Mouse (Mus musculus) intestine, embryonic 15.5 days (tissue): ENCODE results near the gene 4921539E11Rik. TPM values are rescaled to one million over a fixed set of nuclear protein-coding genes. Genes with fewer than 3 reads are reported as not detected.

ENCODE experiments used
- ATAC-seq: fragments of 200-750 bp; cut with Nextera tagmentation; 2 replicates; pipeline ENCODE4 v1.8.0; 2017; ENCODE audit warnings: moderate TSS enrichment, moderate library complexity
- H3K27ac ChIP-seq: fragments of 300-500 bp; sonication (generic); 2 replicates; pipeline ENCODE4 v1.5.1; 2015; ENCODE audit warnings: mild to moderate bottlenecking, inconsistent platforms
- H3K27me3 ChIP-seq: fragments of 300-500 bp; sonication (generic); replicated peaks from 2 replicates; pipeline ENCODE4 v1.6.1; 2015; ENCODE audit warnings: inconsistent platforms
- H3K36me3 ChIP-seq: fragments of 300-500 bp; sonication (generic); 2 replicates; pipeline ENCODE4 v1.6.1; 2015; ENCODE audit warnings: inconsistent platforms
- H3K4me1 ChIP-seq: fragments of 300-500 bp; sonication (generic); replicated peaks from 2 replicates; pipeline ENCODE4 v1.6.1; 2015; ENCODE audit warnings: inconsistent platforms
- H3K4me2 ChIP-seq: fragments of 300-500 bp; sonication (generic); replicated peaks from 2 replicates; pipeline ENCODE4 v1.6.1; 2015; ENCODE audit warnings: mild to moderate bottlenecking, inconsistent platforms
- H3K4me3 ChIP-seq: fragments of 300-500 bp; sonication (generic); replicated peaks from 2 replicates; pipeline ENCODE4 v1.5.1; 2015; ENCODE audit warnings: inconsistent platforms
- H3K9ac ChIP-seq: fragments of 300-500 bp; sonication (generic); 2 replicates; pipeline ENCODE4 v1.6.1; 2015; ENCODE audit warnings: inconsistent platforms
- H3K9me3 ChIP-seq: fragments of 300-500 bp; sonication (generic); 2 replicates; pipeline ENCODE4 v1.6.1; 2016; ENCODE audit warnings: inconsistent platforms
- WGBS: fragments of 180-500 bp; shearing (Covaris S2); methylation state at CpG from one replicate; pipeline ENCODE4 v1.1.7; 2015; 5-methylcytosine and 5-hydroxymethylcytosine counted together
- polyA plus RNA-seq: library from polyadenylated mRNA; unstranded; fragments of >200 nt; fragmentation: Nextera tagmentation; extraction: Ambion mirVana; gene quantifications from 2 replicates; pipeline ENCODE4 v1.2.1, GENCODE M21; 2015

4921539E11Rik gene
- polyA plus RNA-seq, 1 experiment from 2014 or later: not detected

GRCm38 (mm10) chr4:103219011-103219410, 71.7 kb downstream of the 4921539E11Rik start:
- Histone ChIP-seq H3K27ac (no peak overlapping the region), H3K9ac (no peak overlapping the region), H3K36me3 (no peaks in the 10 kb centered on the region), H3K9me3 (no peaks in the 10 kb centered on the region), H3K27me3 (no peaks in the 10 kb centered on the region), H3K4me1 (no peaks in the 10 kb centered on the region), H3K4me3 (no peak overlapping the region), H3K4me2 (no peak overlapping the region)
- ATAC-seq: no peak
- 71% methylated on average over 5 of the region's 5 CpGs for WGBS

DNA sequence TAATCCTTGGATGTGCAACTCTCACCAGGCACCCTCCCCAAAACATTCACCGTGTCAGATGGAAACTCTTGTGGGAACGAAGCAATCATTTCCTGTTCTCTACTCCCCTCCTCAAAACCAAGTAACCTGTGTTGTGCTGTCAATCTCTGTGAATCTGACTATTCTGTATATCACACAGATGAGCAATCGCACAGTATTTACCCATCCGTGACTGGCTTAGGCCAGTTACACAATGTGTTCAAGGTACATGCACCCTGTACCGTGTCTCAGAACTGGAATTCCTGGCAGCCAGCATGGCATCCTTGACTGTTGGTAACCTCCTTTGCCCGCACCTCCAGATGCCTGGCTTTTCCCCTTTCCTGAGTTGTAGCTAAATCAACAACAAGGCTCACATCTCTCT, 74.6 kb downstream of the 4921539E11Rik start:
- Histone ChIP-seq H3K9me3 (no peaks in the 10 kb centered on the region), H3K4me1 (no peaks in the 10 kb centered on the region), H3K4me2 (no peak overlapping the region), H3K4me3 (no peak overlapping the region), H3K36me3 (no peaks in the 10 kb centered on the region), H3K9ac (no peak overlapping the region), H3K27me3 (no peaks in the 10 kb centered on the region), H3K27ac (no peak overlapping the region)
- no peak for ATAC-seq
- 76% methylated on average over 6 of the region's 6 CpGs for WGBS

DNA sequence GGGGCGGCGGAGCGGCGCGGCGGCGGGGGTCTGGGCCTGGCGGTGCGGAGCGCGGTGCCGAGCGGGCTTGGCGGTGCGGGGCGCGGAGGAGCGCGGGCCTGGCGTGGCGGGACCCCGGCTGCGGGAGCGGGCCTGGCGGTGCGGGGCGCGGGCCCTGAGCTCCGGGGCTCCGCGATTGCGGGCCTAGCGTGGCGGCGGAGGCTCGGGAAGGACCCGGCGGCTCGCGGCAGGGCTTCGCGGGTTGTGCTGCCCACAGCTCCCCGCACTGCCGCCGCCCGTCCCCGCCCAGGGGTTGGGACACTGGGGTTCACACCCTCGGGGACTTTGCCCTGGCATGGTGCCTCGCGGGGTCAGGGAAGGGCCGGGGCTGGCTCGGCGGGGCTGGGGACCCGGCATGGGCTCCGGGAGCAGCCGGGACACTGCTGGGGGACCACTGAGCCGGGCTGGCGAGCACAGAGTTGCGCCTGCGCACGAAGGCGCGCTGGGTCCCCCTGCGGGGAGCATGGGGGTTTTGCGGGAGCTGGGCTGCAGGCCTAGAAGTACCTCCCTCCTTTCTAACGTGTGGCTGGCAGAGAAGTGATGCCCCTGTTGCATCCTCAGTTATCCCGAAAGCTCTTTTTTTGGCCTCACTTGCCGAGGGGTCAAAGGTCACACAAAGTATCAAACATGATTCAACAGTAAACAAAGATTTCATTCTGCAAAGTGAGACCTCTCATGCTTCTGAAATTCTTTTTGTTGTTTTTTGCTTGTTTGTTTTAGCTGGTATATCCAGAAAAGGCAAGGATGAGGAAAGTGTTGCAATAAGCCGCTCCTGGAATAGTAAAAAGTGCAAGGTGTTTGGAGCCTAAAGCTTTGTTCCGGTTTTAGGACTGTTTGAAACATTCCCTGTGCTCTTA, 75.5 kb downstream of the 4921539E11Rik start, which contains the start of gene Slc35d1:
TSS of gene Slc35d1 (minus strand) at position 240 of the 896 bp plus-strand sequence.
- 2% methylated on average over 60 of the region's 70 CpGs for WGBS
- no peaks in the 10 kb centered on the region for H3K36me3 ChIP-seq
- peak within 1 kb of the TSS; percentile 98 for H3K27ac ChIP-seq
- H3K4me3 ChIP-seq: peak within 1 kb of the TSS; percentile 96
- peak; percentile 95 for ATAC-seq
- H3K4me2 ChIP-seq: peak within 1 kb of the TSS; percentile 74
- no peaks in the 10 kb centered on the region for H3K4me1 ChIP-seq
- H3K9me3 ChIP-seq: no peaks in the 10 kb centered on the region
- H3K9ac ChIP-seq: peak within 1 kb of the TSS; percentile 97
- H3K27me3 ChIP-seq: no peaks in the 10 kb centered on the region

GRCm38 (mm10) chr4:103214498-103214924, 76.2 kb downstream of the 4921539E11Rik start:
- no peaks in the 10 kb centered on the region for H3K4me1 ChIP-seq
- no peaks in the 10 kb centered on the region for H3K9me3 ChIP-seq
- H3K27me3 ChIP-seq: no peaks in the 10 kb centered on the region
- H3K27ac ChIP-seq: peak overlapping the region; percentile 98
- ATAC-seq: peak; percentile 81
- no peaks in the 10 kb centered on the region for H3K36me3 ChIP-seq
- 0% methylated on average over 48 of the region's 48 CpGs for WGBS
- H3K4me2 ChIP-seq: peak overlapping the region; percentile 74
- peak overlapping the region; percentile 97 for H3K9ac ChIP-seq
- H3K4me3 ChIP-seq: peak overlapping the region; percentile 96

DNA sequence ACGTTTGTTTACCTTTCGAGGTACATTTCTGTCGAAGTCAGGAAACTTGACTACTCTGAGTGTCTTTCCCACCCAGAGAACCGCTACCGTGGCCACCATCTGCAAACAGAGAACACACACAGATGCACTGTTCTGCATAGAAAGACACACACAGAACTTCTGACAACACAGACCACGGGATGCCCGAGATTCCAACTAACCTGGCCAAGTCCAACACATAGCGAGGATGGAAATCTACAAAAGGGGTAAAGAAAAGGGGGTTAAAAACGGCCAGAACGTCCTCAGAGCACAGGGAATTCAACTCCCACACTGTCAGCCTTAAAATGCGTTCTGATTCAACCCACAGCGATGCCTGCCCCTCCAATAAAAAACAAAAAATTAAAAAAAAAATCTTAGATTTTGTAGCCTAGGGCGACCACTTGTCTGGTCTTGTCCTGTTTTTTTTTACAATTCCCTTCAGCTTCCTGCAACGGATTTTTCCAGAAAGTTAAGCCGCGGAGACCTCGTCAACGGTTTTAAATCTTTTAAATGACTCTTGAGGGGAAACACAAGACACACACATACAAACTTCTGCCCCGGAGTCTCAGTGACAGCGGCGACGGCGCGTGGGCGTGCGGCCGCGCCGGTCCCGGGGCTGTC, 76.7 kb downstream of the 4921539E11Rik start:
- H3K4me3 ChIP-seq: peak overlapping the region; percentile 96
- no peaks in the 10 kb centered on the region for H3K9me3 ChIP-seq
- peak overlapping the region; percentile 98 for H3K27ac ChIP-seq
- H3K27me3 ChIP-seq: no peaks in the 10 kb centered on the region
- no peaks in the 10 kb centered on the region for H3K36me3 ChIP-seq
- peak overlapping the region; percentile 97 for H3K9ac ChIP-seq
- ATAC-seq: no peak
- H3K4me2 ChIP-seq: peak overlapping the region; percentile 74
- WGBS: 1% methylated on average over 30 of the region's 30 CpGs
- H3K4me1 ChIP-seq: no peaks in the 10 kb centered on the region

GRCm38 (mm10) chr4:103208553-103208952, 82.1 kb downstream of the 4921539E11Rik start:
- WGBS: 93% methylated on average over 1 of the region's 1 CpGs

DNA sequence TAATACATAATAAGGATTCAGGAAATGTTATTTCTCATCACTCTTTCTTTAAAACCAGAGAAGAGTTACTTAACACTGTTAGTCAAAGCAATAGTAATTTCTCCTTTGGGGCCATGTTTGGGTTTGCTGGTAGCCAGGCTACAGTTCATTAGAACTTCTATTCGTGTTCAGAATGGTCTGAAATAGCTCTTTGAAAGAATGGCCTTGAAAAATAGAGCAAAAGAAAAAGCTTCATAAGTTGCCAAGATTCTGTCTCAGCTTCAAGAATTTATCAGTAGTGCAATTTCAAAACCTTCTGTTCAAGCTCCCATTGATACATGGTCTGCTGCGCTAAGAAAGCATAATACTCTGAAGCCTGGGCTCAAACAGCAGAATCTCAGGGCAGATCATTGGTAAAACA, 87.0 kb downstream of the 4921539E11Rik start:
- Histone ChIP-seq H3K27me3 (no peaks in the 10 kb centered on the region), H3K4me3 (no peak overlapping the region), H3K36me3 (peaks cover 9% of the 10 kb centered on the region; the same call in 1 of the 2 replicates), H3K4me1 (no peaks in the 10 kb centered on the region), H3K27ac (no peak overlapping the region), H3K4me2 (no peak overlapping the region), H3K9me3 (no peaks in the 10 kb centered on the region), H3K9ac (no peak overlapping the region)
- ATAC-seq: no peak
- WGBS: 81% methylated on average over 2 of the region's 2 CpGs

More at GRCm38 (mm10) chr4:103208553-103208952, 82.1 kb downstream of the 4921539E11Rik start:
- H3K4me1 ChIP-seq: no peaks in the 10 kb centered on the region
- H3K27me3 ChIP-seq: no peaks in the 10 kb centered on the region
- no peaks in the 10 kb centered on the region for H3K9me3 ChIP-seq
- no peak overlapping the region for H3K4me3 ChIP-seq
- no peak overlapping the region for H3K27ac ChIP-seq
- no peak for ATAC-seq
- H3K36me3 ChIP-seq: 0 out of 2 replicates have a peak, but pooled peaks cover 2% of the 10 kb centered on the region
- no peak overlapping the region for H3K9ac ChIP-seq
- no peak overlapping the region for H3K4me2 ChIP-seq

DNA sequence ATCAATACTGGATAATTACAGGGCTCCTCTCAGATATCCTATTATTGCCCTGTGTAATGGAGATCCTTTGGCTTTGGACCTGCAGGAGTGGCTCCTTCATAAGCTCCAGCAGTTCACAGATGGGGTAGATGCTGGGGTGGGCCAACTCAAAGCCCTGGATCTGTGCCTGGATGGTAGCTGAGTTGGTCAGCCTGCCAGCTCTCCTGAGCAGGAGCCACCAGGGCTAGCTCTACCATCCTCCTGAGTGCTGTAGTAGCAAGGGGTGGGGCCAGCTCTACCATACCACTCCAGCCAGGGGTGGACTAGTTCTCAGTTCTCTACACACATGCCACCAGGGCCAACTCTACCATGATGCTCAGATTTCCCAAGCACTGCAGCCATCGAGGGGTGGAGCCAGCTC, 90.6 kb downstream of the 4921539E11Rik start:
- H3K9ac ChIP-seq: no peak overlapping the region
- H3K27ac ChIP-seq: no peak overlapping the region
- H3K4me2 ChIP-seq: no peak overlapping the region
- H3K4me1 ChIP-seq: no peaks in the 10 kb centered on the region
- H3K36me3 ChIP-seq: peaks cover 6% of the 10 kb centered on the region; the same call in 1 of the 2 replicates
- 92% methylated on average over 1 of the region's 1 CpGs for WGBS
- no peaks in the 10 kb centered on the region for H3K9me3 ChIP-seq
- H3K4me3 ChIP-seq: no peak overlapping the region
- no peak for ATAC-seq
- no peaks in the 10 kb centered on the region for H3K27me3 ChIP-seq

GRCm38 (mm10) chr4:103199086-103199485, 91.6 kb downstream of the 4921539E11Rik start:
- WGBS: 64% methylated on average over 4 of the region's 4 CpGs
- Histone ChIP-seq H3K4me1 (no peaks in the 10 kb centered on the region), H3K4me3 (no peak overlapping the region), H3K27ac (no peak overlapping the region), H3K9me3 (no peaks in the 10 kb centered on the region), H3K4me2 (no peak overlapping the region), H3K9ac (no peak overlapping the region), H3K36me3 (peaks cover 6% of the 10 kb centered on the region; the same call in 1 of the 2 replicates), H3K27me3 (no peaks in the 10 kb centered on the region)
- no peak for ATAC-seq

DNA sequence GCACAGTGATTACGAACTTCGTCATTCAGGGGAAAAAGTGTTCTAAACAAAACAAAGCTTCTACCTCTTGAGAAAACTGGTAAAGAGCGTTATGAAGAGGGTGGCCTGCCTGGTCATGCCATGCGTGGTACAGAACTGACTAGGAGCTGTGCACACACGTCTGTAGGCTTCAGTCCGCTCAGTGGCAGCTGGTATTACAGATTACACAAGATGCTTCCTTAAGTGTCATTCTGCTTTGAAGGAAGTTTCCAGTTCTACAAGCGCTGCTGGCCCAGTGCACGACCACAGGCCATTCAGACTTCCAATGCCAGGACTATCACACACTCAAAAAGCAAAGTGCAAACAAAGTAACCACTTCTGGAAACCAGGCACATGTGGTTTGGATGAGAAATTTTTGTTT, 93.3 kb downstream of the 4921539E11Rik start:
- no peak for ATAC-seq
- no peak overlapping the region for H3K4me3 ChIP-seq
- no peak overlapping the region for H3K9ac ChIP-seq
- WGBS: 88% methylated on average over 8 of the region's 8 CpGs
- H3K4me1 ChIP-seq: no peaks in the 10 kb centered on the region
- H3K9me3 ChIP-seq: no peaks in the 10 kb centered on the region
- H3K4me2 ChIP-seq: no peak overlapping the region
- no peaks in the 10 kb centered on the region for H3K27me3 ChIP-seq
- peaks cover 9% of the 10 kb centered on the region for H3K36me3 ChIP-seq
- H3K27ac ChIP-seq: no peak overlapping the region

DNA sequence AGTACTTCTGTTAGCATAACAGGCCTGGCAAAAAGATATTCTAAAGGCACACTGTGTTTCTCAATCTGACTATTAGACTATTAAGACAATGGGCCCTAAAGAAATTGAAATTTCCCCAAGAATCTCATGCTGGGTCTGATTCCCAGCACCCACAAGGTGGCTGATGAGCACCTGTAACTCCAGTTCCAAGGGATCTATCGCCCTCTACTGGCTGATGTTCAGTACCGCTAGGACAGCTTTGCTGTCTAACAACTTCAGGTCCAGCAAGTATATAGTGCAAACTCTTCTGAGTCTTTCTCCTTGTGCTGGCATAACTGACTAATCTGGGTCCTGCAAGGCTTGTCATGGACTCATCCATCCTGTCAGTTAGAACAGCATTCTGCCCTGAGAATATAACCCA, 98.2 kb downstream of the 4921539E11Rik start:
- no peaks in the 10 kb centered on the region for H3K9me3 ChIP-seq
- H3K4me2 ChIP-seq: no peak overlapping the region
- no peak overlapping the region for H3K9ac ChIP-seq
- no peak for ATAC-seq
- no peaks in the 10 kb centered on the region for H3K27me3 ChIP-seq
- H3K36me3 ChIP-seq: peaks cover 7% of the 10 kb centered on the region
- H3K27ac ChIP-seq: no peak overlapping the region
- H3K4me1 ChIP-seq: no peaks in the 10 kb centered on the region
- 96% methylated on average over 2 of the region's 2 CpGs for WGBS
- H3K4me3 ChIP-seq: no peak overlapping the region

GRCm38 (mm10) chr4:103188786-103189640, 101.7 kb downstream of the 4921539E11Rik start:
- H3K4me1 ChIP-seq: no peaks in the 10 kb centered on the region
- H3K27me3 ChIP-seq: no peaks in the 10 kb centered on the region
- H3K4me2 ChIP-seq: no peak overlapping the region
- WGBS: 78% methylated on average over 8 of the region's 8 CpGs
- ATAC-seq: peak; percentile 23; the same call in 1 of the 2 replicates
- H3K9ac ChIP-seq: no peak overlapping the region
- H3K9me3 ChIP-seq: no peaks in the 10 kb centered on the region
- H3K27ac ChIP-seq: no peak overlapping the region
- peaks cover 10% of the 10 kb centered on the region for H3K36me3 ChIP-seq
- no peak overlapping the region for H3K4me3 ChIP-seq
